Mouse (Mus musculus) liver, embryonic 15.5 days (tissue): ENCODE results near the gene Parp9. TPM values are rescaled to one million over a fixed set of nuclear protein-coding genes. Genes with fewer than 3 reads are reported as not detected.

ENCODE experiments used
- ATAC-seq: fragments of 200-750 bp; cut with Nextera tagmentation; 2 replicates; pipeline ENCODE4 v1.8.0; 2017; ENCODE audit warnings: moderate number of reproducible peaks, mild to moderate bottlenecking, moderate library complexity; ENCODE audit not compliant: insufficient read depth
- H3K27ac ChIP-seq: fragments of 300-500 bp; sonication (generic); replicated peaks from 2 replicates; pipeline ENCODE4 v1.5.1; 2015; ENCODE audit warnings: mild to moderate bottlenecking, inconsistent platforms
- H3K27me3 ChIP-seq: fragments of 300-500 bp; sonication (generic); 2 replicates; pipeline ENCODE4 v1.6.1; 2015; ENCODE audit warnings: mild to moderate bottlenecking, inconsistent platforms
- H3K36me3 ChIP-seq: fragments of 300-500 bp; sonication (generic); replicated peaks from 2 replicates; pipeline ENCODE4 v1.6.1; 2015; ENCODE audit warnings: moderate library complexity, mild to moderate bottlenecking, inconsistent platforms
- H3K4me1 ChIP-seq: fragments of 300-500 bp; sonication (generic); replicated peaks from 2 replicates; pipeline ENCODE4 v1.6.1; 2015; ENCODE audit warnings: inconsistent platforms
- H3K4me2 ChIP-seq: fragments of 300-500 bp; sonication (generic); 2 replicates; pipeline ENCODE4 v1.6.1; 2015; ENCODE audit warnings: moderate library complexity, mild to moderate bottlenecking, inconsistent platforms
- H3K4me3 ChIP-seq: fragments of 300-500 bp; sonication (generic); replicated peaks from 2 replicates; pipeline ENCODE4 v1.5.1; 2015; ENCODE audit warnings: mild to moderate bottlenecking, inconsistent platforms
- H3K9ac ChIP-seq: fragments of 300-500 bp; sonication (generic); 2 replicates; pipeline ENCODE4 v1.6.1; 2015; ENCODE audit warnings: moderate library complexity, mild to moderate bottlenecking, inconsistent platforms
- H3K9me3 ChIP-seq: fragments of 300-500 bp; sonication (generic); replicated peaks from 2 replicates; pipeline ENCODE4 v1.6.1; 2016; ENCODE audit warnings: inconsistent platforms
- WGBS: fragments of 180-500 bp; shearing (Covaris S2); methylation state at CpG from one replicate; pipeline ENCODE4 v1.1.7; 2015; ENCODE audit warnings: mixed read lengths; ENCODE audit not compliant: insufficient replicate concordance; 5-methylcytosine and 5-hydroxymethylcytosine counted together
- polyA plus RNA-seq: library from polyadenylated mRNA; unstranded; fragments of >200 nt; fragmentation: Nextera tagmentation; extraction: Ambion mirVana; gene quantifications from 2 replicates; pipeline ENCODE4 v1.2.1, GENCODE M21; 2015

Gene Parp9
- polyA plus RNA-seq, 1 experiment from 2014 or later: 9.5 TPM

GRCm38 (mm10) chr16:35906887-35907286 lies 31.4 kb upstream of the Parp9 start:
- Histone ChIP-seq H3K27ac (no peak overlapping the region), H3K9me3 (no peaks in the 10 kb centered on the region), H3K4me2 (no peak overlapping the region), H3K4me3 (no peak overlapping the region), H3K9ac (no peak overlapping the region), H3K4me1 (peaks cover 24% of the 10 kb centered on the region), H3K36me3 (no peaks in the 10 kb centered on the region), H3K27me3 (no peaks in the 10 kb centered on the region)
- WGBS: 72% methylated on average over 7 of the region's 7 CpGs
- ATAC-seq: no peak

GRCm38 (mm10) chr16:35907432-35908201 lies 30.7 kb upstream of the Parp9 start:
- Histone ChIP-seq H3K4me1 (peaks cover 24% of the 10 kb centered on the region), H3K36me3 (no peaks in the 10 kb centered on the region), H3K4me3 (no peak overlapping the region), H3K9ac (no peak overlapping the region), H3K27me3 (no peaks in the 10 kb centered on the region), H3K4me2 (no peak overlapping the region), H3K27ac (no peak overlapping the region), H3K9me3 (no peaks in the 10 kb centered on the region)
- WGBS: 47% methylated on average over 4 of the region's 4 CpGs
- no peak for ATAC-seq

GRCm38 (mm10) chr16:35911449-35911848 lies 26.8 kb upstream of the Parp9 start:
- 43% methylated on average over 3 of the region's 3 CpGs for WGBS
- H3K9me3 ChIP-seq: no peaks in the 10 kb centered on the region
- no peak for ATAC-seq
- H3K4me1 ChIP-seq: peaks cover 10% of the 10 kb centered on the region; the same call in 1 of the 2 replicates
- H3K27me3 ChIP-seq: no peaks in the 10 kb centered on the region
- H3K36me3 ChIP-seq: no peaks in the 10 kb centered on the region
- no peak overlapping the region for H3K9ac ChIP-seq
- no peak overlapping the region for H3K4me3 ChIP-seq
- H3K4me2 ChIP-seq: no peak overlapping the region
- no peak overlapping the region for H3K27ac ChIP-seq

- Histone ChIP-seq H3K27ac (no peak overlapping the region), H3K36me3 (no peaks in the 10 kb centered on the region), H3K9me3 (no peaks in the 10 kb centered on the region), H3K4me2 (no peak overlapping the region), H3K9ac (no peak overlapping the region), H3K4me3 (no peak overlapping the region), H3K4me1 (no peaks in the 10 kb centered on the region), H3K27me3 (no peaks in the 10 kb centered on the region)
- 39% methylated on average over 1 of the region's 1 CpGs for WGBS
- ATAC-seq: no peak
Measured at GRCm38 (mm10) chr16:35913526-35913925, 24.7 kb upstream of the Parp9 start.

- Histone ChIP-seq H3K4me2 (no peak overlapping the region), H3K4me1 (no peaks in the 10 kb centered on the region), H3K27me3 (no peaks in the 10 kb centered on the region), H3K36me3 (no peaks in the 10 kb centered on the region), H3K9ac (no peak overlapping the region), H3K27ac (no peak overlapping the region), H3K9me3 (no peaks in the 10 kb centered on the region), H3K4me3 (no peak overlapping the region)
- 51% methylated on average over 5 of the region's 5 CpGs for WGBS
- no peak for ATAC-seq
Measured at GRCm38 (mm10) chr16:35914301-35914700, 24.0 kb upstream of the Parp9 start.

GRCm38 (mm10) chr16:35918721-35919543 lies 19.3 kb upstream of the Parp9 start:
- Histone ChIP-seq H3K9me3 (no peaks in the 10 kb centered on the region), H3K4me2 (no peak overlapping the region), H3K27me3 (no peaks in the 10 kb centered on the region), H3K4me3 (no peak overlapping the region), H3K27ac (no peak overlapping the region), H3K9ac (no peak overlapping the region), H3K36me3 (no peaks in the 10 kb centered on the region), H3K4me1 (no peaks in the 10 kb centered on the region)
- no peak for ATAC-seq
- 57% methylated on average over 6 of the region's 6 CpGs for WGBS

- 25% methylated on average over 2 of the region's 2 CpGs for WGBS
Measured at GRCm38 (mm10) chr16:35921676-35922235, 16.5 kb upstream of the Parp9 start.

GRCm38 (mm10) chr16:35922301-35922895 lies 15.9 kb upstream of the Parp9 start:
- Histone ChIP-seq H3K36me3 (no peaks in the 10 kb centered on the region), H3K4me2 (no peak overlapping the region), H3K4me1 (no peaks in the 10 kb centered on the region), H3K4me3 (no peak overlapping the region), H3K27ac (no peak overlapping the region), H3K27me3 (no peaks in the 10 kb centered on the region), H3K9me3 (no peaks in the 10 kb centered on the region), H3K9ac (no peak overlapping the region)
- no peak for ATAC-seq
- 49% methylated on average over 3 of the region's 3 CpGs for WGBS

More at GRCm38 (mm10) chr16:35921676-35922235, 16.5 kb upstream of the Parp9 start:
- H3K27me3 ChIP-seq: no peaks in the 10 kb centered on the region
- no peaks in the 10 kb centered on the region for H3K4me1 ChIP-seq
- H3K9me3 ChIP-seq: no peaks in the 10 kb centered on the region
- H3K36me3 ChIP-seq: no peaks in the 10 kb centered on the region
- no peak for ATAC-seq
- no peak overlapping the region for H3K4me3 ChIP-seq
- no peak overlapping the region for H3K9ac ChIP-seq
- H3K27ac ChIP-seq: no peak overlapping the region
- no peak overlapping the region for H3K4me2 ChIP-seq

GRCm38 (mm10) chr16:35923546-35924198 lies 14.6 kb upstream of the Parp9 start:
- no peak overlapping the region for H3K27ac ChIP-seq
- no peak overlapping the region for H3K9ac ChIP-seq
- ATAC-seq: no peak; the same call in 1 of the 2 replicates

GRCm38 (mm10) chr16:35924341-35924740 lies 13.9 kb upstream of the Parp9 start:
- Histone ChIP-seq H3K27ac (no peak overlapping the region), H3K9ac (no peak overlapping the region)
- ATAC-seq: no peak

More at GRCm38 (mm10) chr16:35923546-35924198, 14.6 kb upstream of the Parp9 start:
- WGBS: 62% methylated on average over 7 of the region's 7 CpGs
- H3K36me3 ChIP-seq: peaks cover 5% of the 10 kb centered on the region; the same call in 1 of the 2 replicates
- H3K9me3 ChIP-seq: no peaks in the 10 kb centered on the region
- H3K4me2 ChIP-seq: no peak overlapping the region
- H3K4me3 ChIP-seq: no peak overlapping the region
- H3K4me1 ChIP-seq: no peaks in the 10 kb centered on the region
- H3K27me3 ChIP-seq: no peaks in the 10 kb centered on the region

More at GRCm38 (mm10) chr16:35924341-35924740, 13.9 kb upstream of the Parp9 start:
- Histone ChIP-seq H3K4me2 (no peak overlapping the region), H3K27me3 (no peaks in the 10 kb centered on the region), H3K9me3 (no peaks in the 10 kb centered on the region), H3K4me3 (no peak overlapping the region), H3K4me1 (no peaks in the 10 kb centered on the region), H3K36me3 (peaks cover 12% of the 10 kb centered on the region)
- 79% methylated on average over 5 of the region's 5 CpGs for WGBS
